Mouse (Mus musculus): ENCODE data around the gene Tssk4.

Tssk4 gene

GRCm38 (mm10) chr14:55643060-55643907 lies 6.7 kb upstream of the Tssk4 start, which contains the start of gene Tm9sf1:
Gene Tm9sf1 (minus strand): TSS chr14:55643806.
- DNase-seq, result peak; percentile 81 to 86

- DNase-seq, result peak in 1 of 2 experiments; percentile 35
Observed at GRCm38 (mm10) chr14:55644261-55644888, 5.6 kb upstream of the Tssk4 start.

- DNase-seq, result peak; percentile 32 to 59
Observed at GRCm38 (mm10) chr14:55651528-55651927, 1.5 kb downstream of the Tssk4 start.

- DNase-seq, result no peak
Observed at GRCm38 (mm10) chr14:55656935-55657334, 7.0 kb downstream of the Tssk4 start.

- DNase-seq, result no peak
Observed at GRCm38 (mm10) chr14:55658011-55658410, 8.0 kb downstream of the Tssk4 start.

GRCm38 (mm10) chr14:55659960-55660573 lies 10.1 kb downstream of the Tssk4 start, which contains the start of gene Mdp1:
Gene Mdp1 (minus strand): TSS chr14:55660508.
- peak; percentile 73 to 78 for DNase-seq

GRCm38 (mm10) chr14:55660636-55661035 lies 10.7 kb downstream of the Tssk4 start:
- DNase-seq, result no peak

- no peak for DNase-seq
Observed at GRCm38 (mm10) chr14:55671486-55671832, 21.5 kb downstream of the Tssk4 start.

- peak; percentile 86 to 88 for DNase-seq
Observed at GRCm38 (mm10) chr14:55671833-55672740, 22.1 kb downstream of the Tssk4 start, which contains the start of the genes Gmpr2 and Nedd8. Gene Gmpr2 (plus strand): TSS chr14:55671941. Gene Nedd8 (minus strand): TSS chr14:55672124.

GRCm38 (mm10) chr14:55672741-55673060 lies 22.7 kb downstream of the Tssk4 start:
- DNase-seq, result no peak

- DNase-seq, result no peak
Observed at GRCm38 (mm10) chr14:55677615-55678014, 27.6 kb downstream of the Tssk4 start.

- peak; percentile 91 to 93 for DNase-seq
Observed at GRCm38 (mm10) chr14:55681160-55682117, 31.5 kb downstream of the Tssk4 start, which contains the start of gene Tinf2. Gene Tinf2 (minus strand): TSS chr14:55681820.

- no peak for DNase-seq
Observed at GRCm38 (mm10) chr14:55682118-55682493, 32.1 kb downstream of the Tssk4 start.

GRCm38 (mm10) chr14:55689433-55689832 lies 39.4 kb downstream of the Tssk4 start:
- no peak for DNase-seq

- no peak for DNase-seq
Observed at GRCm38 (mm10) chr14:55697226-55697625, 47.2 kb downstream of the Tssk4 start.

GRCm38 (mm10) chr14:55701131-55701530 lies 51.1 kb downstream of the Tssk4 start:
- DNase-seq, result no peak

All from thymus, postnatal 36 days (tissue).